ENCODE assay signal across 8 mouse cellular contexts in genomic region chr9:100471605-100471953, GRCm38 (mm10).
"Had no signal": no experiment of that assay in that cellular context is flagged by ENCODE, and none has a peak within 500 bp of the region (broad histone marks: within the 10 kb centered on the region; RNA-seq: fewer than 3 reads in every experiment).

No protein-coding gene starts in this region.

- H3K4me2 ChIP-seq: liver, embryonic 13.5 days; midbrain, embryonic 12.5 days; stomach, embryonic 15.5 days had no signal

- H3K27me3 ChIP-seq: limb, embryonic 15.5 days; liver, embryonic 13.5 days; midbrain, embryonic 12.5 days; stomach, embryonic 15.5 days had no signal

- H3K4me1 ChIP-seq: liver, embryonic 13.5 days; midbrain, embryonic 12.5 days had no signal

- H3K4me3 ChIP-seq: limb, embryonic 15.5 days; liver, embryonic 13.5 days; midbrain, embryonic 12.5 days; stomach, embryonic 15.5 days had no signal

- H3K9me3 ChIP-seq: limb, embryonic 15.5 days; liver, embryonic 13.5 days; stomach, embryonic 15.5 days had no signal

- DNase-seq: layer of hippocampus, adult 9-11 months; liver, embryonic 13.5 days; right cerebral cortex, postnatal 14 days; thymus, postnatal 4 days had no signal

- H3K27ac ChIP-seq: kidney, postnatal 0 days; liver, embryonic 13.5 days; midbrain, embryonic 12.5 days; stomach, embryonic 15.5 days had no signal

- H3K36me3 ChIP-seq: liver, embryonic 13.5 days; midbrain, embryonic 12.5 days; stomach, embryonic 15.5 days had no signal

- H3K9ac ChIP-seq: limb, embryonic 15.5 days; liver, embryonic 13.5 days; midbrain, embryonic 12.5 days; stomach, embryonic 15.5 days had no signal
